Mouse (Mus musculus) left cerebral cortex, postnatal 36 days (tissue): Measurements from ENCODE around the gene Trim63. TPM values are rescaled to one million over a fixed set of nuclear protein-coding genes. Genes with fewer than 3 reads are reported as not detected.

Source experiments
- DNase-seq, 2 experiments: peaks; one replicate each; pipeline ENCODE4 v3.0.0; 2021 to 2022; ENCODE audit warnings: low spot score in 2 of 2, mixed read lengths in 1 of 2
- intact Hi-C: fragments of 180-260 bp; cut with DNase I; formaldehyde crosslinking; loops from one replicate; pipeline ENCODE4 v1.15.1; 2025
- total RNA-seq, 2 experiments: library from RNA; stranded (reverse); gene quantifications; 2 replicates each; pipeline ENCODE4 v1.2.3; 2021

Trim63 gene
- total RNA-seq, 2 experiments from 2014 or later = 0.22 to 0.27 TPM

- no peak for DNase-seq
- intact Hi-C loops = loop anchor here (5.0 kb wide), 2 partner anchors 69 to 109 kb away; partner anchors contain the start of genes Gm30191, Pdik1l and Zfp593
Measured at GRCm38 (mm10) chr4:134355841-134356452, 41.0 kb downstream of the Trim63 start.

- peak; percentile 74 to 79 for DNase-seq
- intact Hi-C loops = loop anchor here (5.0 kb wide), 2 partner anchors 70 to 110 kb away; partner anchors contain the start of genes Gm30191, Pdik1l and Zfp593
Measured at GRCm38 (mm10) chr4:134356591-134357460, 41.9 kb downstream of the Trim63 start.

- intact Hi-C loops = loop anchor here (5.0 kb wide), 2 partner anchors 70 to 110 kb away; partner anchors contain the start of genes Gm30191, Pdik1l and Zfp593
- DNase-seq = no peak
Measured at GRCm38 (mm10) chr4:134357461-134357771, 42.5 kb downstream of the Trim63 start.

GRCm38 (mm10) chr4:134359649-134360048, 44.7 kb downstream of the Trim63 start:
- intact Hi-C loops = loop anchor here (5.0 kb wide), 2 partner anchors 72 to 112 kb away; partner anchors contain the start of genes Gm30191, Pdik1l and Zfp593

GRCm38 (mm10) chr4:134361215-134361614, 46.3 kb downstream of the Trim63 start:
- no peak for DNase-seq
- intact Hi-C loops = no loop called here

More at GRCm38 (mm10) chr4:134359649-134360048, 44.7 kb downstream of the Trim63 start:
- DNase-seq = no peak

- intact Hi-C loops = no loop called here
- DNase-seq = no peak
Measured at GRCm38 (mm10) chr4:134362124-134362523, 47.2 kb downstream of the Trim63 start.

GRCm38 (mm10) chr4:134362586-134362985, 47.7 kb downstream of the Trim63 start:
- intact Hi-C loops = no loop called here
- no peak for DNase-seq

- no peak for DNase-seq
- intact Hi-C loops = no loop called here
Measured at GRCm38 (mm10) chr4:134365280-134365679, 50.4 kb downstream of the Trim63 start.

- intact Hi-C loops = loop anchor here (5.0 kb wide), 1 partner anchor 118 kb away; the partner anchor contains the start of gene Grrp1
- peak; percentile 71 to 79 for DNase-seq
Measured at GRCm38 (mm10) chr4:134370649-134371221, 55.8 kb downstream of the Trim63 start.

- peak in 1 of 2 experiments; percentile 37 for DNase-seq
- intact Hi-C loops = loop anchor here (5.0 kb wide), 1 partner anchor 119 kb away; the partner anchor contains the start of gene Grrp1
Measured at GRCm38 (mm10) chr4:134371316-134371855, 56.5 kb downstream of the Trim63 start.

- DNase-seq = peak; percentile 85 to 87
- intact Hi-C loops = loop anchor here (5.0 kb wide), 1 partner anchor 120 kb away; the partner anchor contains the start of gene Grrp1
Measured at GRCm38 (mm10) chr4:134372294-134372747, 57.4 kb downstream of the Trim63 start.

GRCm38 (mm10) chr4:134373295-134373694, 58.4 kb downstream of the Trim63 start:
- DNase-seq = no peak
- intact Hi-C loops = loop anchor here (5.0 kb wide), 1 partner anchor 121 kb away; the partner anchor contains the start of gene Grrp1

GRCm38 (mm10) chr4:134374306-134374705, 59.4 kb downstream of the Trim63 start:
- no peak for DNase-seq
- intact Hi-C loops = loop anchor here (5.0 kb wide), 1 partner anchor 122 kb away; the partner anchor contains the start of gene Grrp1

- intact Hi-C loops = no loop called here
- DNase-seq = no peak
Measured at GRCm38 (mm10) chr4:134378089-134378615, 63.2 kb downstream of the Trim63 start.

Other genes with a start within 250 kb of the Trim63 start
- 1 to 10 TPM; 1.4 to 2.7 TPM for gene Cd52, start 220.0 kb upstream of the Trim63 start, total RNA-seq
- 10 to 100 TPM; 23.3 to 46.3 TPM for gene Ubxn11, start 212.6 kb upstream of the Trim63 start, total RNA-seq
- 100 to 1,000 TPM; 187 to 235 TPM for gene Sh3bgrl3, start 186.3 kb upstream of the Trim63 start, total RNA-seq
- gene Cep85, start 128.0 kb upstream of the Trim63 start, total RNA-seq = 10 to 100 TPM; 14.3 to 18.3 TPM
- gene Gm7534, start 112.1 kb upstream of the Trim63 start, total RNA-seq = not detected
- not detected for gene Catsper4, start 87.7 kb upstream of the Trim63 start, total RNA-seq
- under 1 TPM; 0.27 to 0.66 TPM for gene Cnksr1, start 76.7 kb upstream of the Trim63 start, total RNA-seq
- under 1 TPM in 1 of 2 experiments, not detected in 1; 0.47 TPM for gene E130218I03Rik, start 71.5 kb upstream of the Trim63 start, total RNA-seq
- 10 to 100 TPM in 1 of 2 experiments, 1 to 10 TPM in 1; 9.2 to 13.2 TPM for gene Zfp593, start 69.5 kb upstream of the Trim63 start, total RNA-seq
- gene Gm30191, start 68.2 kb upstream of the Trim63 start, total RNA-seq = not detected
- gene Grrp1, start 61.0 kb upstream of the Trim63 start, total RNA-seq = 1 to 10 TPM; 2.8 to 3.4 TPM
- 10 to 100 TPM; 18.1 to 21.6 TPM for gene Pdik1l, start 27.2 kb upstream of the Trim63 start, total RNA-seq
- not detected for gene Slc30a2, start 28.1 kb downstream of the Trim63 start, total RNA-seq
- 10 to 100 TPM; 46.2 to 60.6 TPM for gene Extl1, start 68.7 kb downstream of the Trim63 start, total RNA-seq
- gene Pafah2, start 81.2 kb downstream of the Trim63 start, total RNA-seq = 1 to 10 TPM; 6.7 to 7.5 TPM
- gene Stmn1, start 153.2 kb downstream of the Trim63 start, total RNA-seq = 1,000 to 10,000 TPM; 1,022 to 1,141 TPM
- gene Paqr7, start 181.6 kb downstream of the Trim63 start, total RNA-seq = 10 to 100 TPM; 56.5 to 65.6 TPM
- under 1 TPM in 1 of 2 experiments, not detected in 1; 0.32 TPM for gene Aunip, start 195.9 kb downstream of the Trim63 start, total RNA-seq
- 10 to 100 TPM; 61.9 to 70.2 TPM for gene Mtfr1l, start 220.3 kb downstream of the Trim63 start, total RNA-seq
- 10 to 100 TPM; 19.6 to 21.2 TPM for gene Selenon, start 237.0 kb downstream of the Trim63 start, total RNA-seq